Mouse (Mus musculus) Patski (cell line): Measurements from ENCODE around the gene Chrna9. TPM values are rescaled to one million over a fixed set of nuclear protein-coding genes. Genes with fewer than 3 reads are reported as not detected.

Experiments used
- ATAC-seq: fragments of 100-300 bp; one replicate; pipeline ENCODE4 v1.8.0; 2021
- CTCF ChIA-PET: fragments of 350-600 bp; sonication (Branson Sonifier 250); formaldehyde crosslinking; loops from one replicate; lab custom pipeline; 2022; ENCODE audit warnings: inconsistent platforms; lab: Charles Lee
- POLR2A ChIA-PET: fragments of 350-600 bp; sonication (Branson Sonifier 250); formaldehyde crosslinking; loops from one replicate; lab custom pipeline; 2022; ENCODE audit warnings: antibody characterized with exemption, inconsistent platforms; lab: Charles Lee
- DNase-seq: peaks from one replicate; pipeline ENCODE4 v3.0.0-alpha.2; 2011; ENCODE audit warnings: low read depth, low spot score
- H3K27me3 ChIP-seq: fragments of 371-371 bp; one replicate; pipeline ENCODE4 v1.5.1; 2021
- CTCF ChIP-seq: fragments of 100-300 bp; IDR thresholded peaks from one replicate; pipeline ENCODE4 v1.5.1; 2021
- in situ Hi-C: fragments of 300-500 bp; cut with MboI; formaldehyde crosslinking; loops from 3 replicates; pipeline ENCODE4 v1.11.1; 2018; ENCODE audit warnings: low pct_unique_long_range_greater_than_20kb, mixed read lengths
- polyA plus RNA-seq: library from polyadenylated mRNA; unstranded; gene quantifications from one replicate; pipeline ENCODE4 v1.2.3, GENCODE M21; 2021

The Chrna9 gene
- polyA plus RNA-seq, result not detected

GRCm38 (mm10) chr5:65934783-65935182 is at the start of gene Chrna9:
TSS of gene Chrna9 (plus strand) at chr5:65934921.
- ChIA-PET POLR2A (interaction anchor here (0.6 kb wide), 1 partner anchor 108 kb away, joined by 3 read pairs; no protein-coding TSS in a partner anchor), CTCF (interaction anchor here (1.2 to 4.9 kb wide), 4 partner anchors 8 to 113 kb away, joined by 3 to 40 read pairs (median 4); no protein-coding TSS in a partner anchor)
- no peaks in the 10 kb centered on the region for H3K27me3 ChIP-seq
- no peak for TF ChIP-seq CTCF
- no peak for ATAC-seq
- no peak for DNase-seq
- in situ Hi-C loops, result loop anchor here (25.0 kb wide), 1 partner anchor 422 kb away; no protein-coding TSS in a partner anchor

- ATAC-seq, result no peak
- ChIA-PET CTCF (interaction anchor here (1.0 kb wide), 2 partner anchors 9 to 20 kb away, joined by 3 to 4 read pairs; no protein-coding TSS in a partner anchor), POLR2A (interaction anchor here (0.6 kb wide), 1 partner anchor 538 kb away, joined by 4 read pairs; no protein-coding TSS in a partner anchor)
- no peak for TF ChIP-seq CTCF
- no peaks in the 10 kb centered on the region for H3K27me3 ChIP-seq
- in situ Hi-C loops, result no loop called here
- DNase-seq, result no peak
Observed at GRCm38 (mm10) chr5:65885699-65886443, 48.9 kb upstream of the Chrna9 start.

- ChIA-PET CTCF (no interaction called here), POLR2A (no interaction called here)
- TF ChIP-seq CTCF, result no peak
- ATAC-seq (no peak), DNase-seq (no peak)
- in situ Hi-C loops, result no loop called here
- no peaks in the 10 kb centered on the region for H3K27me3 ChIP-seq
Observed at GRCm38 (mm10) chr5:65888102-65888501, 46.6 kb upstream of the Chrna9 start.

- in situ Hi-C loops, result no loop called here
Observed at GRCm38 (mm10) chr5:65888998-65889397, 45.7 kb upstream of the Chrna9 start.

GRCm38 (mm10) chr5:65891251-65891826 is 43.4 kb upstream of the Chrna9 start:
- H3K27me3 ChIP-seq, result no peaks in the 10 kb centered on the region
- POLR2A ChIA-PET, result no interaction called here
- in situ Hi-C loops, result no loop called here

More at GRCm38 (mm10) chr5:65888998-65889397, 45.7 kb upstream of the Chrna9 start:
- TF ChIP-seq CTCF, result no peak
- CTCF ChIA-PET, result no interaction called here
- POLR2A ChIA-PET, result interaction anchor here (0.5 kb wide), 1 partner anchor 26 kb away, joined by 3 read pairs; no protein-coding TSS in a partner anchor
- DNase-seq (no peak), ATAC-seq (no peak)
- H3K27me3 ChIP-seq, result no peaks in the 10 kb centered on the region

GRCm38 (mm10) chr5:65895121-65895692 is 39.5 kb upstream of the Chrna9 start:
- POLR2A ChIA-PET, result no interaction called here
- in situ Hi-C loops, result no loop called here
- no peaks in the 10 kb centered on the region for H3K27me3 ChIP-seq
- DNase-seq, result no peak
- CTCF ChIA-PET, result no interaction called here
- no peak for TF ChIP-seq CTCF
- no peak for ATAC-seq

More at GRCm38 (mm10) chr5:65891251-65891826, 43.4 kb upstream of the Chrna9 start:
- CTCF ChIA-PET, result no interaction called here
- ATAC-seq (peak; percentile 44), DNase-seq (peak; percentile 46)
- no peak for TF ChIP-seq CTCF

- H3K27me3 ChIP-seq, result no peaks in the 10 kb centered on the region
- ChIA-PET POLR2A (no interaction called here), CTCF (no interaction called here)
- in situ Hi-C loops, result no loop called here
- no peak for TF ChIP-seq CTCF
- DNase-seq (no peak), ATAC-seq (no peak)
Observed at GRCm38 (mm10) chr5:65895764-65896163, 39.0 kb upstream of the Chrna9 start.

GRCm38 (mm10) chr5:65897731-65898130 is 37.0 kb upstream of the Chrna9 start:
- H3K27me3 ChIP-seq, result no peaks in the 10 kb centered on the region
- no peak for TF ChIP-seq CTCF
- in situ Hi-C loops, result no loop called here
- DNase-seq (no peak), ATAC-seq (no peak)
- POLR2A ChIA-PET, result no interaction called here
- CTCF ChIA-PET, result no interaction called here

- in situ Hi-C loops, result no loop called here
- no peak for TF ChIP-seq CTCF
- POLR2A ChIA-PET, result no interaction called here
- DNase-seq (no peak), ATAC-seq (no peak)
- no peaks in the 10 kb centered on the region for H3K27me3 ChIP-seq
- CTCF ChIA-PET, result no interaction called here
Observed at GRCm38 (mm10) chr5:65898683-65899082, 36.0 kb upstream of the Chrna9 start.

GRCm38 (mm10) chr5:65900113-65900512 is 34.6 kb upstream of the Chrna9 start:
- CTCF ChIA-PET, result no interaction called here

More at GRCm38 (mm10) chr5:65900113-65900512, 34.6 kb upstream of the Chrna9 start:
- H3K27me3 ChIP-seq, result no peaks in the 10 kb centered on the region
- DNase-seq (no peak), ATAC-seq (no peak)
- TF ChIP-seq CTCF, result no peak
- POLR2A ChIA-PET, result no interaction called here
- in situ Hi-C loops, result no loop called here
